Mouse (Mus musculus) forebrain, embryonic 14.5 days (tissue): ENCODE data around the gene Mpl. TPM values are rescaled to one million over a fixed set of nuclear protein-coding genes. Genes with fewer than 3 reads are reported as not detected.

ENCODE experiments used
- ATAC-seq: fragments of 200-750 bp; cut with Nextera tagmentation; 2 replicates; pipeline ENCODE4 v1.8.0; 2017; ENCODE audit warnings: mild to moderate bottlenecking, moderate library complexity
- DNase-seq: peaks from one replicate; pipeline ENCODE4 v3.0.0-alpha.2; 2015; ENCODE audit warnings: low spot score
- H3K27ac ChIP-seq: fragments of 300-500 bp; sonication (generic); 2 replicates; pipeline ENCODE4 v1.5.1; 2014; ENCODE audit warnings: low read depth, mild to moderate bottlenecking, control low read depth, low read length, moderate library complexity
- H3K27me3 ChIP-seq: fragments of 300-500 bp; sonication (generic); replicated peaks from 2 replicates; pipeline ENCODE4 v1.6.1; 2014; ENCODE audit warnings: low read length, control low read depth, mixed read lengths; ENCODE audit not compliant: control insufficient read depth, insufficient read depth
- H3K36me3 ChIP-seq: fragments of 300-500 bp; sonication (generic); 2 replicates; pipeline ENCODE4 v1.6.1; 2014; ENCODE audit warnings: low read length, control low read depth; ENCODE audit not compliant: control insufficient read depth, insufficient read depth
- H3K4me1 ChIP-seq: fragments of 300-500 bp; sonication (generic); 2 replicates; pipeline ENCODE4 v1.6.1; 2014; ENCODE audit warnings: antibody characterized with exemption, low read length, control low read depth; ENCODE audit not compliant: control insufficient read depth, insufficient read depth
- H3K4me2 ChIP-seq: fragments of 300-500 bp; sonication (generic); 2 replicates; pipeline ENCODE4 v1.6.1; 2014; ENCODE audit warnings: mild to moderate bottlenecking, control low read depth, low read length
- H3K4me3 ChIP-seq: fragments of 300-500 bp; sonication (generic); 2 replicates; pipeline ENCODE4 v1.5.1; 2014; ENCODE audit warnings: low read depth, low read length, control low read depth
- H3K9ac ChIP-seq: fragments of 300-500 bp; sonication (generic); 2 replicates; pipeline ENCODE4 v1.6.1; 2014; ENCODE audit warnings: mild to moderate bottlenecking, low read length, control low read depth, moderate library complexity
- H3K9me3 ChIP-seq: fragments of 300-500 bp; sonication (generic); replicated peaks from 2 replicates; pipeline ENCODE4 v1.6.1; 2016; ENCODE audit warnings: low read length, control low read depth, mixed read lengths; ENCODE audit not compliant: control insufficient read depth
- WGBS: fragments of 180-500 bp; shearing (Covaris S2); extraction: QIAGEN DNeasy Blood & Tissue Kit; methylation state at CpG from one replicate; pipeline ENCODE4 v1.1.7; 2014; 5-methylcytosine and 5-hydroxymethylcytosine counted together
- polyA plus RNA-seq: library from polyadenylated mRNA; unstranded; fragments of >200 nt; fragmentation: Nextera tagmentation; extraction: Ambion mirVana; gene quantifications from 2 replicates; pipeline ENCODE4 v1.2.1, GENCODE M21; 2014

Mpl gene
- polyA plus RNA-seq: 0.18 and 0.22 TPM in 2 replicates

DNA sequence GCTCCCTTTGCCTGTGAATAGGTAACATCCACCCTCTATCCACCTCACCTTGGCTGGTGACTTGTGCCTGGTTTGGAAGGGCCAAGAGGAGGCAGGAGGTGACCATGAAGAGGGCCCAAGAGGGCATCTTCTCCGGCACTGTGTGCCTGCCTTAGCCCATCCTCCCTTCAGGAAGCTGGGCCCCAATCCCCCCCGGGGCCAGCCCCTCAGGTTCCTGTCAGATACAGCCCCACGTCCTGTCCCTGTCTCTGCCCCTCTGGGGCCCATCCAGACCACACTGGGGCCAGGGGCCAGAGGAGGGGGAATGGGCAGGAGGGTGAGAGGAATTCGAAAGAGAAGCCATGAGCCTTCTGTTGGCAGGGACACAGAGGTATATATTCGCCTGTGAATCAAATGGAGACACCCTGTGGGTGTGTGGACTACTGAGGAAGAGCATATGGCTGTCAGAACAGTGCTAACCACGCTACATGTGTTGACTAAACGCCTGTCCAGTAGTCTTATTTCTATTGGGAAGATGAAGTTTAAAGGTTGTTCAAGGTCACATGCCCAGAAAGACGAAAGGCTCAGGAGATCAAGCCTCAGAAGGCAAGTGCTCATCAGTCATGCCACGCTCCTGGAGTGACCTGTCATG lies at the start of gene Mpl:
Gene Mpl, minus strand, starts transcription at position 169 of the 631 bp plus-strand sequence.
- H3K9ac ChIP-seq: no peak within 1 kb of the TSS
- WGBS: 70% methylated on average over 9 of the region's 9 CpGs
- no peaks in the 10 kb centered on the region for H3K36me3 ChIP-seq
- no peaks in the 10 kb centered on the region for H3K27me3 ChIP-seq
- DNase-seq: no peak
- ATAC-seq: no peak
- no peaks in the 10 kb centered on the region for H3K4me1 ChIP-seq
- H3K4me3 ChIP-seq: no peak within 1 kb of the TSS
- no peaks in the 10 kb centered on the region for H3K9me3 ChIP-seq
- H3K27ac ChIP-seq: no peak within 1 kb of the TSS
- H3K4me2 ChIP-seq: no peak within 1 kb of the TSS

DNA sequence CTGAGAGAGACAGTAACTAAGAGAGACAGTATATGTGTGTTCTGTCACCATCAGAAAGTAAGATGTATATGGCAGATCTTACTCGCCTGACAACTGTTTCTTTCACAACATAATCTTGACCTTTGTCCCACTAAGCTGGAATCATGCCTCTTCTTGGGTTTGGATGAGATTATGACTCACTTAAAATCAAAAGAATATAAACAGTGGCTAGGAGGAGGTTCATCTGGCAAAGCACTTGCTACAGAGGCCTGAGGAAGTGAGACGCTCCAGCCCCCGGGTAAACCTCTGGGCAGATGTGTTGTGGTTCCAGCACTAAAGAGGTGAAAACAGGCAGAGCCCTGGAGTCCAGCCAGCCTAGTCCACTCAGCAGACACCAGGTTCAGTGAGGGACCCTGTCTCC lies 48.2 kb upstream of the Mpl start:
- Histone ChIP-seq H3K4me1 (no peaks in the 10 kb centered on the region), H3K9me3 (no peaks in the 10 kb centered on the region), H3K4me3 (no peak overlapping the region), H3K27me3 (no peaks in the 10 kb centered on the region), H3K9ac (no peak overlapping the region), H3K27ac (no peak overlapping the region), H3K4me2 (no peak overlapping the region), H3K36me3 (no peaks in the 10 kb centered on the region)
- ATAC-seq (no peak), DNase-seq (no peak)
- 78% methylated on average over 3 of the region's 3 CpGs for WGBS

GRCm38 (mm10) chr4:118500792-118501191 lies 43.5 kb upstream of the Mpl start:
- no peak overlapping the region for H3K9ac ChIP-seq
- H3K9me3 ChIP-seq: no peaks in the 10 kb centered on the region
- no peaks in the 10 kb centered on the region for H3K4me1 ChIP-seq
- H3K27ac ChIP-seq: no peak overlapping the region
- H3K4me3 ChIP-seq: no peak overlapping the region
- DNase-seq (no peak), ATAC-seq (no peak)
- 63% methylated on average over 9 of the region's 9 CpGs for WGBS
- no peak overlapping the region for H3K4me2 ChIP-seq
- H3K36me3 ChIP-seq: no peaks in the 10 kb centered on the region
- H3K27me3 ChIP-seq: no peaks in the 10 kb centered on the region

DNA sequence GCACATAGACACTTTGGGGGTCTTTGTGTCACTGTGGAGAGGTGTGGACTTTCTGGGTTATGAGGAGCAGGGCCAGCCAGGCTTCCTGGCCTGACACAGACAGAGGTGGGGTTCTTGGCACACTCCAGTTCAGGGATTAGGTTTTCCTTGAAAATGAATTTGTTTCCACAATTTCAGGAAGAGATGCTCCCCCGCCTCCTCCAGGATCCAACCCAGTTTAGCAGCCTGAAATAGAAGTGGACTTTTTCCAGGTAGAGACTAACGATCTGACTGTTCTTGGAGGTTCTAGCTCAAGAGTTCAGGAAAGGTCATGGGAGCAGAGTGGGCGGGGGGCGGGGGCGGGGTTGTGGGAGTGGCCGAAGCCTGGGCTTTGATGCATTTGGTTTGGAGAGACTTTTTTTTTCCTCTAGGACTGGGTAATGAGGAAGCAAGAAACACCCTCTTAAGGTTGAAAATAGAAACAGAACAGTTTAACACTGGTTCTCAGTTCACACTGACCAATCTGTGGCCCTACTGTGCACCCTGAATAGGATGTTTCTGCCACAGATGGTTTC lies 42.9 kb upstream of the Mpl start:
- no peak overlapping the region for H3K4me3 ChIP-seq
- ATAC-seq (no peak), DNase-seq (no peak)
- no peaks in the 10 kb centered on the region for H3K4me1 ChIP-seq
- H3K27me3 ChIP-seq: no peaks in the 10 kb centered on the region
- H3K9me3 ChIP-seq: no peaks in the 10 kb centered on the region
- WGBS: 55% methylated on average over 6 of the region's 6 CpGs
- H3K36me3 ChIP-seq: no peaks in the 10 kb centered on the region
- H3K27ac ChIP-seq: no peak overlapping the region
- no peak overlapping the region for H3K4me2 ChIP-seq
- no peak overlapping the region for H3K9ac ChIP-seq

DNA sequence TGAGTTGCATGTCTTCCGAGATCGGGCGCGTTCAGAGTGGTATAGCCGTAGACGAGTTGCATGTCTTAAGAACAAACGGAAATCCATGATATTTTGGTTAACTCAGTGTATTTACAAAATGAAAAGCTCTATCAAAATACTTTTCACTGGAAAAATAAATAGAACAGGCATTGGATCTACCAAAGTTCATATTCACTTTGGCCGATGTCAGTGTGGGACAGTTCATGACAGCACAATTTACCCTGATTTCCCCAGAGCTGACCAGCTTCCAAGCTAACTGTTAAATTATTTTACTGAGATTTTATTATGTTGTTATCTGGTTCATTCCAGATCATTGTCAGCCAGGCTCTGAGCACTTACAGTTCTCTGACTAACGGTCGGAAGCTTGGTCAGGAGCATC lies 33.1 kb upstream of the Mpl start:
- Histone ChIP-seq H3K27ac (no peak overlapping the region), H3K4me2 (no peak overlapping the region), H3K4me3 (no peak overlapping the region), H3K4me1 (no peaks in the 10 kb centered on the region), H3K36me3 (no peaks in the 10 kb centered on the region), H3K9ac (no peak overlapping the region), H3K9me3 (no peaks in the 10 kb centered on the region), H3K27me3 (no peaks in the 10 kb centered on the region)
- 96% methylated on average over 10 of the region's 10 CpGs for WGBS
- ATAC-seq (no peak), DNase-seq (no peak)

GRCm38 (mm10) chr4:118489717-118490132 lies 32.4 kb upstream of the Mpl start, which contains the start of gene Tie1:
TSS of gene Tie1 (minus strand) at chr4:118490061.
- WGBS: 80% methylated on average over 8 of the region's 8 CpGs
- DNase-seq: no peak
- H3K27me3 ChIP-seq: no peaks in the 10 kb centered on the region

DNA sequence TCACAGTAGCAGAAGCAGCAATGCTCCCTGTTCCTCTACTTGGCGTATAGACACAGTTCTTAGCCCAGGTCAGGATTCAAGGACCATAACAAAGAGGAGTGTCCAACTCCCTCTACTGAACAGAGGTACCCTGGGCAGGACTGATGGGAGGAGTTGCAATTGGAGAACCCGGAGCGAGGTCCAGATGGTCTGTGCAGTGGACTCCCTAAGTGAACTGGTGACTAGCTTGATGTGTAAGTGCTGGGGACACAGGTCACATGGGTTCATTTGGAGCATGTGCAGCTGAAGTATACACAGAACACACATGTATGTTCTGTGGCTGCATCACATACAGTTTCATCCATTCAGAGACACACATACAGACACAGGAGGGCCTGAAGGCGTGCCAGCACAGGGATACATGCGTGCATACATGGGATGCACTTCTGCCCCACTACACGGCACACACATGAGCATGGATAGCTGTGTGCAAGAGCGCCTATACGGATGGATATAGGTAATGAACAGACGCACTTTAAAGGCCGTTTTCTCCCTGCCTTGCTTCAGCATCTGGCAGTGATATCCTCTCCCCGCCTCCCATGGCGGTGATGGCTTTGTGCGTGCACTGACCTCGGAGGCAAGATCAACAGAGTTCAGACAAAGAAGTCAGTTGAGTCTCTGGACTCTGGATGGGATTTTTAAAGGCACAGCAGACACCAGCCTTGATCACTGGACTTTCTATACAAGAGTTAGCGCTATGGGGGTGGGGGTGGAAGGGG lies 19.6 kb upstream of the Mpl start:
- H3K4me1 ChIP-seq: no peaks in the 10 kb centered on the region
- no peaks in the 10 kb centered on the region for H3K27me3 ChIP-seq
- DNase-seq (no peak), ATAC-seq (no peak)
- H3K4me3 ChIP-seq: no peak overlapping the region
- H3K4me2 ChIP-seq: no peak overlapping the region
- no peaks in the 10 kb centered on the region for H3K36me3 ChIP-seq
- H3K9ac ChIP-seq: no peak overlapping the region
- WGBS: 52% methylated on average over 15 of the region's 15 CpGs
- H3K27ac ChIP-seq: no peak overlapping the region
- no peaks in the 10 kb centered on the region for H3K9me3 ChIP-seq

More at GRCm38 (mm10) chr4:118489717-118490132, 32.4 kb upstream of the Mpl start, which contains the start of gene Tie1:
- Histone ChIP-seq H3K36me3 (no peaks in the 10 kb centered on the region), H3K9ac (no peak within 1 kb of the TSS), H3K4me2 (no peak within 1 kb of the TSS), H3K4me1 (no peaks in the 10 kb centered on the region), H3K27ac (no peak within 1 kb of the TSS), H3K4me3 (no peak within 1 kb of the TSS), H3K9me3 (no peaks in the 10 kb centered on the region)
- no peak for ATAC-seq

DNA sequence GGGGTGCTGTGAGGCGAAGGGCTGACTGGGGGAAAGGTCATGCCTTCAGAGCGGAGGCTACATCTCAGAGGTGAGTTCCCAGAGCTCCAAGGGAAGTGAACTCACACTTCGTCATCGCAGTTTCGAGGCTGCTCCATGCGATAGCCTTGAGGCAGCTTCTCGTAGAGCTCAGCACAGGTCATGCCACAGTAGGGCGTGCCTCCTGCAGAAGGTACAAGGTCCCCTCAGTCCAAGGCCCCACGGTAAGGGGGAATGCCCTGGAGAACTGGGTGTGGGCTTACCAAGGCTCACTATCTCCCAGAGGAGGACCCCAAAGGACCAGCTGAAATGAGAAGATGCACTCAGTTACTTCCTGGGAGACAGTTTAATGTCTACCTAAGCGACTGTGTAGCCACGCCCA lies 15.4 kb upstream of the Mpl start:
- no peak overlapping the region for H3K4me3 ChIP-seq
- H3K4me1 ChIP-seq: no peaks in the 10 kb centered on the region
- no peak overlapping the region for H3K9ac ChIP-seq
- no peaks in the 10 kb centered on the region for H3K27me3 ChIP-seq
- no peaks in the 10 kb centered on the region for H3K9me3 ChIP-seq
- no peak overlapping the region for H3K27ac ChIP-seq
- WGBS: 93% methylated on average over 11 of the region's 11 CpGs
- H3K4me2 ChIP-seq: no peak overlapping the region
- ATAC-seq (no peak), DNase-seq (no peak)
- H3K36me3 ChIP-seq: no peaks in the 10 kb centered on the region

GRCm38 (mm10) chr4:118471281-118471680 lies 14.0 kb upstream of the Mpl start:
- H3K27me3 ChIP-seq: no peaks in the 10 kb centered on the region
- H3K9ac ChIP-seq: no peak overlapping the region
- no peaks in the 10 kb centered on the region for H3K36me3 ChIP-seq
- H3K9me3 ChIP-seq: no peaks in the 10 kb centered on the region
- WGBS: 94% methylated on average over 6 of the region's 6 CpGs
- ATAC-seq: no peak
- no peak overlapping the region for H3K4me2 ChIP-seq
- H3K4me1 ChIP-seq: no peaks in the 10 kb centered on the region
- H3K27ac ChIP-seq: no peak overlapping the region
- no peak for DNase-seq
- no peak overlapping the region for H3K4me3 ChIP-seq
